Mouse (Mus musculus): Measurements from ENCODE around the gene Hnf4a. TPM values are rescaled to one million over a fixed set of nuclear protein-coding genes. Genes with fewer than 3 reads are reported as not detected.
"Not testable (repeated sequence)": the region's sequence is repeated elsewhere in the genome, so short reads cannot be mapped to it uniquely, and the experiment has no call there.

The Hnf4a gene
- 0.02 and 4.4 TPM in 2 replicates for polyA plus RNA-seq (2016; fragmentation: Nextera tagmentation; extraction: Ambion mirVana)

- H3K36me3 ChIP-seq, result no peaks in the 10 kb centered on the region
- no peak within 1 kb of the TSS for H3K4me3 ChIP-seq
- 75% methylated on average over 10 of the region's 10 CpGs for WGBS
These were observed at the start of gene Hnf4a for GRCm38 (mm10) chr2:163506300-163507004. Gene Hnf4a, plus strand, starts transcription at chr2:163506808.

GRCm38 (mm10) chr2:163458539-163459265 is 47.9 kb upstream of the Hnf4a start:
- Histone ChIP-seq H3K27me3 (ENCODE audit: insufficient read depth, poor library complexity, severe bottlenecking) (peaks cover 40% of the 10 kb centered on the region), H3K4me3 (no peak overlapping the region; the same call in 1 of the 2 replicates), H3K36me3 (no peaks in the 10 kb centered on the region), H3K27ac (no peak overlapping the region), H3K4me1 (peaks cover 33% of the 10 kb centered on the region), H3K9me3 (no peaks in the 10 kb centered on the region)
- DNase-seq (ENCODE audit: low spot score), result no peak
- WGBS, result 40% methylated on average over 27 of the region's 27 CpGs

More at GRCm38 (mm10) chr2:163506300-163507004, at the start of gene Hnf4a:
- Histone ChIP-seq H3K27ac (no peak within 1 kb of the TSS), H3K9me3 (no peaks in the 10 kb centered on the region), H3K4me1 (0 out of 2 replicates have a peak, but pooled peaks cover 4% of the 10 kb centered on the region), H3K27me3 (ENCODE audit: insufficient read depth, poor library complexity, severe bottlenecking) (no peaks in the 10 kb centered on the region; the same call in 1 of the 2 replicates)
- DNase-seq (ENCODE audit: low spot score), result no peak

GRCm38 (mm10) chr2:163459380-163459779 is 47.2 kb upstream of the Hnf4a start:
- WGBS, result 28% methylated on average over 10 of the region's 10 CpGs

GRCm38 (mm10) chr2:163460622-163461021 is 46.0 kb upstream of the Hnf4a start:
- no peak overlapping the region for H3K27ac ChIP-seq
- H3K4me1 ChIP-seq, result peaks cover 52% of the 10 kb centered on the region
- no peaks in the 10 kb centered on the region for H3K9me3 ChIP-seq
- no peak for DNase-seq (ENCODE audit: low spot score)
- 90% methylated on average over 8 of the region's 8 CpGs for WGBS
- H3K36me3 ChIP-seq, result no peaks in the 10 kb centered on the region
- peaks cover 31% of the 10 kb centered on the region for H3K27me3 ChIP-seq (ENCODE audit: insufficient read depth, poor library complexity, severe bottlenecking)
- no peak overlapping the region for H3K4me3 ChIP-seq

More at GRCm38 (mm10) chr2:163459380-163459779, 47.2 kb upstream of the Hnf4a start:
- Histone ChIP-seq H3K4me3 (no peak overlapping the region; the same call in 1 of the 2 replicates), H3K36me3 (no peaks in the 10 kb centered on the region), H3K4me1 (peaks cover 39% of the 10 kb centered on the region), H3K27me3 (ENCODE audit: insufficient read depth, poor library complexity, severe bottlenecking) (peaks cover 35% of the 10 kb centered on the region), H3K27ac (no peak overlapping the region), H3K9me3 (no peaks in the 10 kb centered on the region)
- no peak for DNase-seq (ENCODE audit: low spot score)

- H3K9me3 ChIP-seq; H3K27ac ChIP-seq; DNase-seq (ENCODE audit: low spot score); H3K4me3 ChIP-seq; H3K36me3 ChIP-seq: not testable (repeated sequence)
- 90% methylated on average over 9 of the region's 9 CpGs for WGBS
- Histone ChIP-seq H3K27me3 (ENCODE audit: insufficient read depth, poor library complexity, severe bottlenecking) (peaks cover 31% of the 10 kb centered on the region), H3K4me1 (peaks cover 58% of the 10 kb centered on the region)
These were observed 45.3 kb upstream of the Hnf4a start for GRCm38 (mm10) chr2:163461307-163461706.

- WGBS, result 66% methylated on average over 5 of the region's 5 CpGs
- H3K9me3 ChIP-seq, result no peaks in the 10 kb centered on the region
These were observed 44.2 kb upstream of the Hnf4a start for GRCm38 (mm10) chr2:163462386-163462785.

GRCm38 (mm10) chr2:163462801-163463200 is 43.8 kb upstream of the Hnf4a start:
- no peaks in the 10 kb centered on the region for H3K9me3 ChIP-seq
- peaks cover 64% of the 10 kb centered on the region for H3K4me1 ChIP-seq
- WGBS, result 55% methylated on average over 11 of the region's 11 CpGs

More at GRCm38 (mm10) chr2:163462386-163462785, 44.2 kb upstream of the Hnf4a start:
- Histone ChIP-seq H3K27ac (peak overlapping the region; percentile 83; the same call in 1 of the 2 replicates), H3K27me3 (ENCODE audit: insufficient read depth, poor library complexity, severe bottlenecking) (peaks cover 31% of the 10 kb centered on the region), H3K4me3 (0 out of 2 replicates have a peak overlapping the region, but pooled peaks have one; percentile 0), H3K4me1 (peaks cover 64% of the 10 kb centered on the region), H3K36me3 (peaks cover 5% of the 10 kb centered on the region; the same call in 1 of the 2 replicates)
- no peak for DNase-seq (ENCODE audit: low spot score)

GRCm38 (mm10) chr2:163463251-163463769 is 43.3 kb upstream of the Hnf4a start:
- no peak for DNase-seq (ENCODE audit: low spot score)
- Histone ChIP-seq H3K4me3 (no peak overlapping the region), H3K36me3 (peaks cover 12% of the 10 kb centered on the region), H3K9me3 (no peaks in the 10 kb centered on the region), H3K27me3 (ENCODE audit: insufficient read depth, poor library complexity, severe bottlenecking) (peaks cover 21% of the 10 kb centered on the region), H3K4me1 (peaks cover 60% of the 10 kb centered on the region), H3K27ac (peak overlapping the region; percentile 83)
- WGBS, result 48% methylated on average over 10 of the region's 10 CpGs

More at GRCm38 (mm10) chr2:163462801-163463200, 43.8 kb upstream of the Hnf4a start:
- 0 out of 2 replicates have a peak overlapping the region, but pooled peaks have one; percentile 0 for H3K4me3 ChIP-seq
- no peak for DNase-seq (ENCODE audit: low spot score)
- H3K36me3 ChIP-seq, result peaks cover 8% of the 10 kb centered on the region; the same call in 1 of the 2 replicates
- H3K27ac ChIP-seq, result peak overlapping the region; percentile 83; the same call in 1 of the 2 replicates
- peaks cover 27% of the 10 kb centered on the region for H3K27me3 ChIP-seq (ENCODE audit: insufficient read depth, poor library complexity, severe bottlenecking)

GRCm38 (mm10) chr2:163463998-163464397 is 42.6 kb upstream of the Hnf4a start:
- peaks cover 53% of the 10 kb centered on the region for H3K4me1 ChIP-seq
- no peaks in the 10 kb centered on the region for H3K9me3 ChIP-seq
- H3K36me3 ChIP-seq, result peaks cover 19% of the 10 kb centered on the region
- H3K27ac ChIP-seq, result peak overlapping the region; percentile 83
- 48% methylated on average over 4 of the region's 4 CpGs for WGBS
- H3K27me3 ChIP-seq (ENCODE audit: insufficient read depth, poor library complexity, severe bottlenecking), result peaks cover 15% of the 10 kb centered on the region
- no peak overlapping the region for H3K4me3 ChIP-seq
- DNase-seq (ENCODE audit: low spot score), result no peak

- peaks cover 24% of the 10 kb centered on the region for H3K36me3 ChIP-seq
- 26% methylated on average over 6 of the region's 6 CpGs for WGBS
- peak; percentile 85 for DNase-seq (ENCODE audit: low spot score)
- peaks cover 10% of the 10 kb centered on the region; the same call in 1 of the 2 replicates for H3K27me3 ChIP-seq (ENCODE audit: insufficient read depth, poor library complexity, severe bottlenecking)
- H3K27ac ChIP-seq, result peak overlapping the region; percentile 83
- 0 out of 2 replicates have a peak overlapping the region, but pooled peaks have one; percentile 25 for H3K4me3 ChIP-seq
- no peaks in the 10 kb centered on the region for H3K9me3 ChIP-seq
- H3K4me1 ChIP-seq, result peaks cover 48% of the 10 kb centered on the region
These were observed 42.0 kb upstream of the Hnf4a start for GRCm38 (mm10) chr2:163464562-163464961.

GRCm38 (mm10) chr2:163466771-163467170 is 39.8 kb upstream of the Hnf4a start:
- WGBS, result 64% methylated on average over 8 of the region's 8 CpGs
- no peak for DNase-seq (ENCODE audit: low spot score)
- Histone ChIP-seq H3K27me3 (ENCODE audit: insufficient read depth, poor library complexity, severe bottlenecking) (no peaks in the 10 kb centered on the region), H3K4me3 (no peak overlapping the region), H3K27ac (no peak overlapping the region), H3K4me1 (peaks cover 55% of the 10 kb centered on the region), H3K36me3 (peaks cover 28% of the 10 kb centered on the region), H3K9me3 (no peaks in the 10 kb centered on the region)

GRCm38 (mm10) chr2:163467585-163467984 is 39.0 kb upstream of the Hnf4a start:
- no peak overlapping the region for H3K27ac ChIP-seq
- H3K4me3 ChIP-seq, result no peak overlapping the region
- no peak for DNase-seq (ENCODE audit: low spot score)
- H3K36me3 ChIP-seq, result peaks cover 28% of the 10 kb centered on the region
- no peaks in the 10 kb centered on the region for H3K27me3 ChIP-seq (ENCODE audit: insufficient read depth, poor library complexity, severe bottlenecking)
- peaks cover 58% of the 10 kb centered on the region for H3K4me1 ChIP-seq
- H3K9me3 ChIP-seq, result no peaks in the 10 kb centered on the region
- WGBS, result 68% methylated on average over 6 of the region's 6 CpGs
